Mouse (Mus musculus) limb, embryonic 12.5 days (tissue): ENCODE measurements around the gene Gzmc. TPM values are rescaled to one million over a fixed set of nuclear protein-coding genes. Genes with fewer than 3 reads are reported as not detected.

Experiments used
- ATAC-seq: fragments of 200-750 bp; cut with Nextera tagmentation; 2 replicates; pipeline ENCODE4 v1.8.0; 2017; ENCODE audit warnings: low read depth, moderate TSS enrichment; ENCODE audit not compliant: insufficient number of reproducible peaks, insufficient read depth, low FRiP score, low TSS enrichment
- H3K27ac ChIP-seq: fragments of 300-500 bp; sonication (generic); 2 replicates; pipeline ENCODE4 v1.5.1; 2016; ENCODE audit warnings: mild to moderate bottlenecking, moderate library complexity
- H3K27me3 ChIP-seq: fragments of 300-500 bp; sonication (generic); 2 replicates; pipeline ENCODE4 v1.6.1; 2016; ENCODE audit warnings: mild to moderate bottlenecking, moderate library complexity
- H3K36me3 ChIP-seq: fragments of 300-500 bp; sonication (generic); 2 replicates; pipeline ENCODE4 v1.6.1; 2016; ENCODE audit warnings: mild to moderate bottlenecking, moderate library complexity
- H3K4me1 ChIP-seq: fragments of 300-500 bp; sonication (generic); replicated peaks from 2 replicates; pipeline ENCODE4 v1.6.1; 2016
- H3K4me2 ChIP-seq: fragments of 300-500 bp; sonication (generic); 2 replicates; pipeline ENCODE4 v1.6.1; 2016; ENCODE audit warnings: mild to moderate bottlenecking, moderate library complexity
- H3K4me3 ChIP-seq: fragments of 300-500 bp; sonication (generic); replicated peaks from 2 replicates; pipeline ENCODE4 v1.5.1; 2016; ENCODE audit warnings: mild to moderate bottlenecking
- H3K9ac ChIP-seq: fragments of 300-500 bp; sonication (generic); replicated peaks from 2 replicates; pipeline ENCODE4 v1.6.1; 2016; ENCODE audit warnings: mild to moderate bottlenecking, moderate library complexity
- H3K9me3 ChIP-seq: fragments of 300-500 bp; sonication (generic); 2 replicates; pipeline ENCODE4 v1.6.1; 2016; ENCODE audit warnings: mild to moderate bottlenecking, moderate library complexity
- WGBS: fragments of 180-500 bp; shearing (Covaris S2); methylation state at CpG from one replicate; pipeline ENCODE4 v1.1.7; 2016; 5-methylcytosine and 5-hydroxymethylcytosine counted together
- polyA plus RNA-seq: library from polyadenylated mRNA; unstranded; fragments of >200 nt; fragmentation: Nextera tagmentation; extraction: Ambion mirVana; gene quantifications from 2 replicates; pipeline ENCODE4 v1.2.1, GENCODE M21; 2016

Gzmc gene
- polyA plus RNA-seq, 1 experiment from 2014 or later, result not detected

- ATAC-seq, result no peak
Measured at GRCm38 (mm10) chr14:56186946-56187345, 47.5 kb downstream of the Gzmc start.

GRCm38 (mm10) chr14:56186521-56186920 is 47.9 kb downstream of the Gzmc start:
- no peaks in the 10 kb centered on the region for H3K4me1 ChIP-seq
- H3K9me3 ChIP-seq, result no peaks in the 10 kb centered on the region
- ATAC-seq, result no peak
- no peak overlapping the region for H3K4me3 ChIP-seq
- H3K27ac ChIP-seq, result no peak overlapping the region
- H3K36me3 ChIP-seq, result no peaks in the 10 kb centered on the region
- no peak overlapping the region for H3K4me2 ChIP-seq
- 75% methylated on average over 5 of the region's 5 CpGs for WGBS
- no peak overlapping the region for H3K9ac ChIP-seq
- H3K27me3 ChIP-seq, result no peaks in the 10 kb centered on the region

More at GRCm38 (mm10) chr14:56186946-56187345, 47.5 kb downstream of the Gzmc start:
- Histone ChIP-seq H3K4me2 (no peak overlapping the region), H3K9ac (no peak overlapping the region), H3K9me3 (no peaks in the 10 kb centered on the region), H3K36me3 (no peaks in the 10 kb centered on the region), H3K4me3 (no peak overlapping the region), H3K27me3 (no peaks in the 10 kb centered on the region), H3K27ac (no peak overlapping the region), H3K4me1 (no peaks in the 10 kb centered on the region)
- 57% methylated on average over 6 of the region's 6 CpGs for WGBS

Other genes starting within 250 kb of the Gzmc start
- gene Mcpt1, start 216.7 kb downstream of the Gzmc start, polyA plus RNA-seq, result not detected in 2 replicates
- not detected in 2 replicates for gene Mcpt9, start 204.2 kb downstream of the Gzmc start, polyA plus RNA-seq
- not detected in 2 replicates for gene Mcpt2, start 192.6 kb downstream of the Gzmc start, polyA plus RNA-seq
- not detected in 2 replicates for gene Mcpt4, start 172.3 kb downstream of the Gzmc start, polyA plus RNA-seq
- gene Mcpt8, start 149.4 kb downstream of the Gzmc start, polyA plus RNA-seq, result not detected in 2 replicates
- gene Ctsg, start 132.1 kb downstream of the Gzmc start, polyA plus RNA-seq, result not detected in 2 replicates
- not detected in 2 replicates for gene Gzme, start 114.0 kb downstream of the Gzmc start, polyA plus RNA-seq
- gene Gzmd, start 102.0 kb downstream of the Gzmc start, polyA plus RNA-seq, result not detected in 2 replicates
- not detected in 2 replicates for gene Gzmg, start 75.1 kb downstream of the Gzmc start, polyA plus RNA-seq
- not detected in 2 replicates for gene Gzmn, start 60.1 kb downstream of the Gzmc start, polyA plus RNA-seq
- gene Gzmf, start 23.2 kb downstream of the Gzmc start, polyA plus RNA-seq, result not detected in 2 replicates
- gene Gzmb, start 27.6 kb upstream of the Gzmc start, polyA plus RNA-seq, result 0.14 and 0.44 TPM in 2 replicates
- gene Atp12a, start 130.4 kb upstream of the Gzmc start, polyA plus RNA-seq, result not detected in 2 replicates
- gene Rnf17, start 167.9 kb upstream of the Gzmc start, polyA plus RNA-seq, result 1.6 and 2.0 TPM in 2 replicates